Mouse (Mus musculus): ENCODE data around the gene B230104I21Rik. TPM values are rescaled to one million over a fixed set of nuclear protein-coding genes. Genes with fewer than 3 reads are reported as not detected.

B230104I21Rik gene
- not detected for total RNA-seq (2023)

GRCm38 (mm10) chr4:154335761-154336160 lies at the start of gene B230104I21Rik:
TSS of gene B230104I21Rik (plus strand) at chr4:154336127.

GRCm38 (mm10) chr4:154301466-154301881 lies 34.5 kb upstream of the B230104I21Rik start, which contains the start of gene Arhgef16:
TSS of gene Arhgef16 (minus strand) at chr4:154301676.

Other genes starting within 250 kb of the B230104I21Rik start
- not detected for gene Trp73, start 195.9 kb upstream of the B230104I21Rik start, total RNA-seq (2023)
- gene Wrap73, start 193.8 kb upstream of the B230104I21Rik start, total RNA-seq (2023): 10 to 100 TPM; 10.1 to 10.3 TPM
- gene Tprgl, start 175.5 kb upstream of the B230104I21Rik start, total RNA-seq (2023): 100 to 1,000 TPM; 135 to 139 TPM
- gene Megf6, start 165.4 kb upstream of the B230104I21Rik start, total RNA-seq (2023): under 1 TPM in 1 of 2 experiments, not detected in 1; 0.11 TPM
- gene Arhgef16, start 34.5 kb upstream of the B230104I21Rik start, total RNA-seq (2023): not detected

Measured in neutrophil, adult 83 days (primary cell).